Mouse (Mus musculus) cortical plate, adult 2 months (tissue): ENCODE results near the gene Klhl40.

Experiments used
- CTCF ChIP-seq: fragments of 200-500 bp; IDR thresholded peaks from 2 replicates; pipeline ENCODE4 v1.5.1; 2011; ENCODE audit warnings: mild to moderate bottlenecking, control low read depth, low read length; ENCODE audit not compliant: insufficient read depth; ENCODE audit errors: extremely low read depth
- POLR2A ChIP-seq: fragments of 200-500 bp; IDR thresholded peaks from 2 replicates; pipeline ENCODE4 v1.6.1; 2011; ENCODE audit warnings: mild to moderate bottlenecking, low read length, control low read depth; ENCODE audit not compliant: insufficient read depth; ENCODE audit errors: extremely low read depth

DNA sequence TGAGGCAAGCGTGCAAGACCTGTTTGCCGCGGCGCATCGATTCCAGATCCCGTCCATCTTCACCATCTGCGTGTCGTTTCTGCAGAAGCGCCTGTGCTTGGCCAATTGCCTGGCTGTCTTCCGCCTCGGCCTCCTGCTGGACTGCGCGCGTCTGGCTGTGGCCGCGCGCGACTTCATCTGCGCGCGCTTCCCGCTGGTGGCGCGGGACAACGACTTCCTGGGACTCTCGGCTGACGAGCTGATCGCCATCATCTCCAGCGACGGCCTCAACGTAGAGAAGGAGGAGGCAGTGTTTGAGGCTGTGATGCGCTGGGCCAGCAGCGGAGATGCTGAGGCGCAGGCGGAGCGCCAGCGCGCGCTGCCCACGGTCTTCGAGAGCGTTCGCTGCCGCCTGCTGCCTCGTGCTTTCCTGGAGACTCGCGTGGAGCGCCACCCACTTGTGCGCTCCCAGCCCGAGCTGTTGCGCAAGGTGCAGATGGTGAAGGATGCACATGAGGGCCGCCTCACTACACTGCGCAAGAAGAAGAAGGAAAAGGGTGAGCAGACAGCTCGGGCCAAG, 738 bp downstream of the Klhl40 start:
- TF ChIP-seq POLR2A (no peak), CTCF (no peak)
